Mouse (Mus musculus) erythroid progenitor cell, adult 5-6 weeks (primary cell): ENCODE measurements around the gene Traf4. TPM values are rescaled to one million over a fixed set of nuclear protein-coding genes. Genes with fewer than 3 reads are reported as not detected.

Experiments used
- ATAC-seq: replicated peaks from 2 replicates; pipeline ENCODE4 v1.8.0; 2016; ENCODE audit warnings: moderate number of reproducible peaks, mild to moderate bottlenecking, moderate TSS enrichment, inconsistent platforms; ENCODE audit not compliant: poor library complexity, low FRiP score, severe bottlenecking
- total RNA-seq, 2 experiments: library from RNA; stranded (forward) in 1 of 2; stranded (reverse) in 1 of 2; fragments of 150-400 nt in 1 of 2; fragments of 186-747, 209-891 nt in 1 of 2; gene quantifications; 2 replicates each; pipeline versions ENCODE4 v1.2.3 to v1.2.4; 2015 to 2017; ENCODE audit warnings: low replicate concordance in 2 of 2

Traf4 gene
- total RNA-seq, 2 experiments from 2014 or later = 11.3 to 16.1 TPM

- ATAC-seq = no peak
Measured at GRCm38 (mm10) chr11:78183884-78184514, 18.6 kb upstream of the Traf4 start.

- peak; percentile 87 for ATAC-seq
Measured at GRCm38 (mm10) chr11:78182961-78183844, 17.8 kb upstream of the Traf4 start, which contains the start of gene Rpl23a. TSS of gene Rpl23a (minus strand) at chr11:78183584.

- no peak for ATAC-seq
Measured at GRCm38 (mm10) chr11:78182450-78182849, 17.1 kb upstream of the Traf4 start.

GRCm38 (mm10) chr11:78181830-78182357 is 16.5 kb upstream of the Traf4 start:
- no peak for ATAC-seq

GRCm38 (mm10) chr11:78180081-78180761 is 14.8 kb upstream of the Traf4 start:
- ATAC-seq = no peak

- ATAC-seq = no peak
Measured at GRCm38 (mm10) chr11:78179438-78179999, 14.1 kb upstream of the Traf4 start.

- no peak for ATAC-seq
Measured at GRCm38 (mm10) chr11:78178859-78179437, 13.6 kb upstream of the Traf4 start.

DNA sequence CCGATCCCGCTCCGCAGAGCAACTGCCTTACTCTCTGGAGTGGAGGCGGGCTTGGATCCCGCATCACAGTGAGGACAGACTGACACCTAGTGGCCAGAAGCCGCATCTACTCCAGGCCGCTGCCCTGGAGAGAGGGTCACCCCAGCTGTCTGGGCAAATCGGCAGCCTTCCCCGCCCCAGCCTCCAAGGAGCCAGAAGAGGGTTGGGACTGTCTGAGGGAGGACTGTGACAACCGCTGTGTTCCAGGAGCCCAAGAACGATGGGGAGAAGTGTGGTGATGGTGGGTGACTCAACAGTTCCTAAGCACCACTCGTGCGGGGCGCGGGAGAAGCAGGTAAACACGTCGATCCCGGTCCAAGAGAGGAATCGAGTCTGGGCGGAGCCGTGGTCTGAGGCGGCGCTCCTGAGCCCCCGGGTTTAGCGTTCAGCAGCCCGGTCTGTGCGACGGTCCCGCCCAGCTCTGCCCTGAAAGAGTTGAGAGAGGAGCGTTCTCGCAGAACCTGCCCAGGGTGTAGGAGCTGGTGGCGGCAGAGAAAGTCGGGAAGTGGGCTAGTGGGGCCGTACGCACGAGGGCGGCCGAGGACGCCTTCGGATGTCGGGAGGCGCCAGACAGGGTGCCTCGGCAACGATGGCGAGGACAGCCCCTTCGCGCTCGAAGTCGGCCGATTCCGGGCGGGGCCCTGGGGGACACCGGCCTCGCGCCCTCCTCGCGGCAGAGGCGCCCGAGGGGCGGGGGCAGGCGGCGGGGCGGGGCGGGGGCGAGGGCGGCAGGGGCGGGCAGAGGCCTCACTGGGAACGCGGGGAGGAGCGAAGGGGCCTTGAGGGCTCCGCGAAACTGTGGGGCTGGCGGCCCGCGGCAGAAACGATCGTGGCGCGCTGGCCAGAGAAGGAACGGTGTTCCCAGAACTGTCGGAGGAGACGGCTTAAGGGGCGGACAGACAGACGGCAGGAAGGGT is 12.8 kb upstream of the Traf4 start:
- ATAC-seq = peak; percentile 65

GRCm38 (mm10) chr11:78177437-78177836 is 12.0 kb upstream of the Traf4 start:
- peak; percentile 41 for ATAC-seq

DNA sequence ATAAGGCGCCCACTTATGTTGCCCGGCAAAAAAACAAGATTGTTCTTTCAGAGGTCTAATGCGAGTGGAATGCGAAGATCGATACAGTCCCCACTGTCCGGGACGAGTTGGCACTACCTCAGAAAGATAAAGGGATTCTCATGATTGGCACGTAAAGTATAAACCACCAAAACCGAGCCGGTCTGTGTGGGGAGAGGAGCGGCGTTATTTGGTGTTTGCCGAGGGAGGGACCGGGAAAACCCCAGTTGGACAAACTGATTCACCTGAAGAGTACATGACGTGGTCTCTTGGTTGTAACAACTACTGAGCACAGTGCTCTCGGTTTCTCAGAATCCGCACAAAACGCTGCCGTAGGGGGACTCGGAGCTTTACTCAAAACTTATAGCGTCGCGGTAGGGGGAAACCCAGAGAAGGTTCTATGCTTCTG is 11.5 kb upstream of the Traf4 start:
- peak; percentile 7; the same call in 1 of the 2 replicates for ATAC-seq

DNA sequence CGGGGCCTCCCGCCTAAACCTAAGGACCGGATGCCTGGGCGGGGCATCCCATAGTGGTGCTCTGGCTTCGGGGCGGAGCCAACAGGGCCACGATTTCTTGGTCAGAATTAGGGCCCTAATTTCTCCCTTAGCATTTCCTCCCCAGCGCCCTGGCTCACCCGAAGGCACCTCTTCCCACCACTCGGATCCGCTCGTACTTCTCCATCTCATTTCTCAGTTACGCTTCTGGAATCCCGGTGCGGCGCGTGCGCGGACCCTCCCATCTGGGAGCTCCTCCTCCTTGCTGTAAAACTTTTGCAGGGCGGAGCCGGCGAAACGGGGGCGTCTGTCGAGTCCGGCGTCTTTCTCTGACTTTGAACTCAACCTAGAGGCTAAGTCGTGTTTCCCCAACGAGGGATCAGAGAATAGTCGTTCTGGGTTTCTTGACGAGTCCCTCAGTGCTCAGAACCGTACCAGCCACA is 11.0 kb upstream of the Traf4 start, which contains the start of the genes Nek8 and Tlcd1:
TSS of gene Nek8 (minus strand) at position 274 of the 461 bp plus-strand sequence.
TSS of gene Tlcd1 (plus strand) at position 310 of the 461 bp plus-strand sequence.
- ATAC-seq = peak; percentile 64

DNA sequence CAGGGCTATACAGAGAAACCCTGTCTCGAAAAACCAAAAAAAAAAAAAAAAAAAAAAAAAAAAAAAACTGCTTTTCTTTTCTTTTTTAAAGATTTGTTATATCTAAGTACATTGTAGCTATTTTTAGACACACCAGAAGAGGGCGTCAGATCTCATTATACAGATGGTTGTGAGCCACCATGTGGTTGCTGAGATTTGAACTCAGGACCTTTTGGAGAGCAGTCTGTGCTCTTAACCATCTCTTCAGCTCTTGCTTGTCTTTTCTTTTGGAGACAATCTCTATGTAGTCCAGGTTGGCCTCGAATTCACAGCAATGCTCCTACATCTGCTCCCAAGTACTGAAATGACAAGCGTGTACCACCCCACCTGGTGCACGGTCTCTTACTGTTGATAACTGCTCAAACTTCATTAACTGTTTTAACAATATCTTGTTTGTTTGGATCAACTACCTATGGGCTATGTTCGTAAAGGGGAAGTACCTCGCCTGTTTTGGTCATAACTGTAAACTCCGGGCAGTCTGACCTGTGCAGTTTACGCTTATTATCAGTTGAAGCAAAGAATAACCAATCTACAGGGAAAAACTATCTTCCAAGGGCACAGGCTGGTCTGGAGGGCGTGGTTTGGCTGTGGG is 10.5 kb upstream of the Traf4 start:
- peak; percentile 62 for ATAC-seq

- ATAC-seq = no peak
Measured at GRCm38 (mm10) chr11:78174506-78174905, 9.1 kb upstream of the Traf4 start.

DNA sequence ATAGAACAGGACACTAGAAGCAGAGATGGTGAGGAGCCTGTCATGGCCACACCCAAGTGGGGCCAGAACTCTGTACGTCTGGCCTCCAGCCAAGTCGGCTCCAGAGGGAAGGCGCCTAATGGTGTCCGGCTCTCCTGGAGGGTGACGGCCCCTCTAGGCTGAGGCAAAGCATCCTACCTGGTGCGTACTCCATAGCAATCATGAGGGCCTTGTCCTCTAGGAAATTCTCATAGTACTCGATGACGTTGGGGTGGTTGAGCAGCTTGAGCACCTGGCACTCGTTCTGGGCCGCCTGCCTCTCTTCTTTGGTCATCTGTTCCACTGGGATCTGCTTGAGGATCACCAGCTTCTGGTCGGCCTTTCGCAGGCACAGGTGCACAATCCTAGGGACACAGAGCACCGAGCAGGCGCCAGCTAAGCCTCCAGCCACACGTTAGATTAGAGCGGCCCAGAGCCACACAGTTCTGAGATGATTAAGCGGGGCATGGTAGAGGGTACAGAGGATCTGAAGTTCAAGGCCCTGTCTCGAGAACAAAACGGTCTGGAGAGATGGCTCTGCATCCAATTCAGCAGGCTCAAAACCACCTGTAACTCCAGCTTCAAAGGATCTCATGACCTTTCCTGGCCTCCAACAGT is 7.5 kb upstream of the Traf4 start:
- no peak for ATAC-seq

- ATAC-seq = no peak
Measured at GRCm38 (mm10) chr11:78172034-78172747, 6.8 kb upstream of the Traf4 start.

- ATAC-seq = no peak
Measured at GRCm38 (mm10) chr11:78171328-78171727, 5.9 kb upstream of the Traf4 start.

- ATAC-seq = no peak
Measured at GRCm38 (mm10) chr11:78170306-78170705, 4.9 kb upstream of the Traf4 start.
